Mouse (Mus musculus): Measurements from ENCODE around the gene Abi3. TPM values are rescaled to one million over a fixed set of nuclear protein-coding genes. Genes with fewer than 3 reads are reported as not detected.

The Abi3 gene
- polyA plus RNA-seq, 1 experiment = 3.3 TPM

GRCm38 (mm10) chr11:95831276-95831619 lies 11.0 kb downstream of the Abi3 start:
- TF ChIP-seq CTCF (IDR thresholded peaks at IDR 0.05; ENCODE audit: borderline replicate concordance, extremely low read depth, insufficient read depth, insufficient read length) (no peak), POLR2A (IDR thresholded peaks at IDR 0.05; ENCODE audit: borderline replicate concordance, extremely low read depth, insufficient read depth, insufficient read length, poor library complexity, severe bottlenecking) (no peak)
- no peak for DNase-seq (ENCODE audit: low read depth)

DNA sequence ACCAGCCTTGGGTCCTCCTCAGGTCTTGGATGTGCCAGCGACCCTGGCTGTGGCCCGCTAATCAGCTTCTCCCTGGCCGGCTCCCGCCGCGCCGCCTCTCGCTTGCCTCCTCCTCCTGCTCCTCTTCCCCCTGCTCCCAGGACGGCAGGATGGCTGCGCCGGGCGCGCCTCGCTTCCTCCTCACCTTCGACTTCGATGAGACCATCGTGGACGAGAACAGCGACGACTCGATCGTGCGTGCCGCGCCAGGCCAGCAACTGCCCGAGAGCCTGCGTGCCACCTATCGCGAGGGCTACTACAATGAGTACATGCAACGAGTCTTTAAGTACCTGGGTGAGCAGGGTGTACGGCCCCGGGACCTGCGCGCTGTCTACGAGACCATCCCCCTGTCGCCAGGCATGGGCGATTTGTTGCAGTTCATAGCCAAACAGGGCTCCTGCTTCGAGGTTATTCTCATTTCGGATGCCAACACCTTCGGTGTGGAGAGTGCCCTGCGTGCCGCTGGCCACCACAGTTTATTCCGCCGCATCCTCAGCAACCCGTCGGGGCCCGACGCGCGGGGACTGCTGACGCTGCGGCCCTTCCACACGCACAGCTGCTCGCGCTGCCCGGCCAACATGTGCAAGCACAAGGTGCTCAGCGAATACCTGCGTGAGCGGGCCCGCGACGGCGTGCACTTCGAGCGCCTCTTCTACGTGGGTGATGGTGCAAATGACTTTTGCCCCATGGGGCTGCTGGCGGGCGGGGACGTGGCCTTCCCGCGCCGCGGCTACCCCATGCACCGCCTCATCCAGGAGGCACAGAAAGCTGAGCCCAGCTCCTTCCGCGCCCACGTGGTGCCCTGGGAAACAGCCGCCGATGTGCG lies 11.6 kb downstream of the Abi3 start:
- no peak for TF ChIP-seq CTCF (IDR thresholded peaks at IDR 0.05; ENCODE audit: borderline replicate concordance, extremely low read depth, insufficient read depth, insufficient read length)
- TF ChIP-seq POLR2A (IDR thresholded peaks at IDR 0.05; ENCODE audit: borderline replicate concordance, extremely low read depth, insufficient read depth, insufficient read length, poor library complexity, severe bottlenecking) = no peak
- peak; percentile 7 for DNase-seq (ENCODE audit: low read depth)

DNA sequence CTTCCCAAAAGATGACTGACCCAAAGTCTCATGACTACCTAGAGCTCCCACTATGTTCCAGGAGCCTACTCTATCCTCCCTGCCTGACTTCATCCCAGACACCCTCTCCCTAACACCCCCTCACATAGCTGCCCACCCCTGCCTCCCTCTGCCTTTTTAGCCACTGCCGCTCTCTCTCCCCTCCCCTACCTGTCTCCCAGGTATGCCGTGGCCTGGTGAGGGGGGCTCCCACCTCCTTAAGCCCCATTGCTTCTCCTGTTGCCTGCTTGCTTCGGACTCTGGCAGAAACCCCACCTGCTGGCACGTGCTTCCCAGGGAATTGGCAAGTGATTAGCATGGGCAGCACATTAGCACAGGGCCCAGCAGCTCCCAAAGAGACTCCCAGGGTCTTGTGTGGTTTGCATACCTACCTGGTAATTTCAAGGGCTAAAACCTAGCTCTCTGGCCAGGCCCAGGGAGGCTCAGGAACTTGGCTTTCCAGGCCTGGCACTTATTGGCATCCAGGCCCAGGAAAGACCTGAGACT lies 12.7 kb downstream of the Abi3 start:
- DNase-seq (ENCODE audit: low read depth) = no peak

DNA sequence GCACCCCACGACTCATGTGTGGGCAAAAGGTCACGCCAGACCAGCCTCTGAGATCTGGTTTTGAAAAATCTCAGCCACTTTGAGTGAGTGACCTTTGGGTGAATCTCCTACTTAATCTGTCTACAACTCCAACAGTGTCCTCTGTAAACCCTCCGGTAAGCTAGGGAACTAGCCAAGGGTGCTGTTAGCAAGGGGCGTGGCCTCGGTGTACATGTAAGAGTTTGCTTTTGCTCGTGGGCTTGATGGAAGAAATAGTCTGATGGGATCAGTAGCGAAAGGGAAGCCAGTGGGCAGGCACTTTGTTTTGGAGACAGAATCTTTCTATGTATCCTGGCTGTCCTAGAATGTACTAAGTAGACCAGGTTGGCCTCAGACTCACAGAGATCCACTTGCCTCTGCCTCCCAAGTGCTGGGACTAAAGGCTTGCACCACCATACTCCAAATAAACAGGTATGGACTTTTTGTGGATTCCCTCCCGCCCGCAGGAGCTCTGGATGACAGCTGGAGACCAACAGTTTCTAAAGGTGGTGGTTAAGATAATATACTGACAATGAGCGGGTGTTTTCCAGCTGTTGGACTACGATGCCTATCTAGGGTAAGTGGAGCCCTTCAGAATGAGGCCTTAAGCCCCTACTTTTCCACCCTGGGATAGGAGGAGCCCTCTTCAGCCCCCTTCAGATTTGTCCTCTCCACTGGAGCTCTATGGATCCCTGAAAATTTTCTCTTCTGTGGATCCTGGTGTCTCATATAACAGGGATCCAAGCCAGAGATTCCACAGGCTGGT lies 13.9 kb downstream of the Abi3 start:
- TF ChIP-seq POLR2A (IDR thresholded peaks at IDR 0.05; ENCODE audit: borderline replicate concordance, extremely low read depth, insufficient read depth, insufficient read length, poor library complexity, severe bottlenecking) (no peak), CTCF (IDR thresholded peaks at IDR 0.05; ENCODE audit: borderline replicate concordance, extremely low read depth, insufficient read depth, insufficient read length) (no peak)
- DNase-seq (ENCODE audit: low read depth) = no peak

More for the DNA sequence above, 12.7 kb downstream of the Abi3 start:
- TF ChIP-seq CTCF (IDR thresholded peaks at IDR 0.05; ENCODE audit: borderline replicate concordance, extremely low read depth, insufficient read depth, insufficient read length) (no peak), POLR2A (IDR thresholded peaks at IDR 0.05; ENCODE audit: borderline replicate concordance, extremely low read depth, insufficient read depth, insufficient read length, poor library complexity, severe bottlenecking) (no peak)

DNA sequence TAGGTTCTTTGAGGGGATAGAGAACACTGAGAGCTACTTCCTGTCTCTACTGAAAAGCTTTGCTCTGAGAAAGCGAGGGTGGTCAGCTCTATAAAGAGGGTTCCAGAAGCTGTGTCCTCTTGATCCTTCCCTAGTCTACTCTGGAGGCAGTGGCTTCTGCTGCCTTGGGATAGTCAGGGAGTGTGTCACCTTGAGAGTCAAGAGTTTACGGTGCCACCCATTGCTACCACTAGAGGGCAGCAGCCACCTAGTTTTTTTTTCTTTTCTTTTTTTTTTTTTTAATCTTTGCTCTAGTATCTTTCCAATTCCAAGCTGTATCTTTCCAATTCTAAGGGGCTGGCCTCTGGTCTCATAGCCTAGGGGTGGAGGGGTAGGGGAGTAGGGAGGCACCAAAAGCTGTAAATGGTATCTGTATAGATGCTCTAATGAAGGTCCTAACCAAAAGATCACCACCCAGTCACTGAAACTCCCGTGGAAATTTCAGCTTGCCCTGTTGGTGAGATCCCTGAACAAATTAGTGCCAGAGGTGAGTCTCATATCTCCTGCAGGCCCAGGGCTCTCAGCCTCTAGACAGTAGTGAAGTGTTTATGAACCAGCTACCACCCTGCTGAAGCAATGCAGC lies 14.7 kb downstream of the Abi3 start:
- TF ChIP-seq POLR2A (IDR thresholded peaks at IDR 0.05; ENCODE audit: borderline replicate concordance, extremely low read depth, insufficient read depth, insufficient read length, poor library complexity, severe bottlenecking) = no peak
- peak; percentile 68 for TF ChIP-seq CTCF (IDR thresholded peaks at IDR 0.05; ENCODE audit: borderline replicate concordance, extremely low read depth, insufficient read depth, insufficient read length)
- peak; percentile 69 for DNase-seq (ENCODE audit: low read depth)

GRCm38 (mm10) chr11:95827168-95827447 lies 15.2 kb downstream of the Abi3 start:
- DNase-seq (ENCODE audit: low read depth) = no peak
- TF ChIP-seq CTCF (IDR thresholded peaks at IDR 0.05; ENCODE audit: borderline replicate concordance, extremely low read depth, insufficient read depth, insufficient read length) (no peak), POLR2A (IDR thresholded peaks at IDR 0.05; ENCODE audit: borderline replicate concordance, extremely low read depth, insufficient read depth, insufficient read length, poor library complexity, severe bottlenecking) (no peak)

DNA sequence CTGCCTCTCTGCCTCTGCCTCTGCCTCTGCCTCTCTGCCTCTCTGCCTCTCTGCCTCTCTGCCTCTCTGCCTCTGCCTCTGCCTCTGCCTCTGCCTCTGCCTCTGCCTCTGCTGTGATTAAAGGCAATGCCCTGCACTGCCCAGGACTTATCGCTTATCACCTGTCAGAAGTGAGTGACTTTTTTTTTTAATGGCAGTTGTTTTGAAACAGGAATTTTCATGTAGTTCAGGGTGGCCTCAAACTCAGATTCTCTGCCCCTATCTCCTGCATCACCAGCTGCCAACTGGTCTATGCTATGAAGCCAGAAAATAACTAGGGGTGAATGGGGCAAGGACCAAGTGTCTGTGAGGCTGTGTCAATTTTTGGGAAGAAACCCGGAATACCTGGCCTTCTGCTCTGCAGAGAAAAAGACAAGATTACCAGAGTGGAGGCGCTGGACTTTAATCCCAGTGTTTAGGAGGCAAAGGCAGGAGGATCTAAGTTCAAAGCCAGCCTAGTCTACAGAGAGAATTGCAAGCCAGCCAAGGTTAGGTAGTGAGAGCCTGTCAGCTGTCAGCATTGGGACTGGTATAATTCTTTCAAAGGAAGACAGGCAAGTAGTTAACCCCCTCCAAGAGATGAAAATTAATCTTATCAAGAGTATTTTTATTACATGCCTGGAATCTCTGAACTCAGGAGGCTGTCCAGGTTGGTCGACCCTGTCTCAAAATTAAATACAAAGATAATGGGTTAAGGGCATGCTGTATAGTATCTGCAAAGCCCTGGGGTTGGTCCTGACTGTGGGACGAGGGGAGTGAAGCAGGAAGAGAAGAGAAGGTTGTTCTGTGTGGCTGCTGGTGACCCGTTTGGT lies 15.7 kb downstream of the Abi3 start:
- TF ChIP-seq CTCF (IDR thresholded peaks at IDR 0.05; ENCODE audit: borderline replicate concordance, extremely low read depth, insufficient read depth, insufficient read length) = no peak
- TF ChIP-seq POLR2A (IDR thresholded peaks at IDR 0.05; ENCODE audit: borderline replicate concordance, extremely low read depth, insufficient read depth, insufficient read length, poor library complexity, severe bottlenecking) = no peak
- DNase-seq (ENCODE audit: low read depth) = no peak

- no peak for DNase-seq (ENCODE audit: low read depth)
- no peak for TF ChIP-seq CTCF (IDR thresholded peaks at IDR 0.05; ENCODE audit: borderline replicate concordance, extremely low read depth, insufficient read depth, insufficient read length)
- TF ChIP-seq POLR2A (IDR thresholded peaks at IDR 0.05; ENCODE audit: borderline replicate concordance, extremely low read depth, insufficient read depth, insufficient read length, poor library complexity, severe bottlenecking) = no peak
These were observed 16.7 kb downstream of the Abi3 start for GRCm38 (mm10) chr11:95825625-95826024.

GRCm38 (mm10) chr11:95824877-95825243 lies 17.4 kb downstream of the Abi3 start:
- no peak for TF ChIP-seq POLR2A (IDR thresholded peaks at IDR 0.05; ENCODE audit: borderline replicate concordance, extremely low read depth, insufficient read depth, insufficient read length, poor library complexity, severe bottlenecking)
- no peak for TF ChIP-seq CTCF (IDR thresholded peaks at IDR 0.05; ENCODE audit: borderline replicate concordance, extremely low read depth, insufficient read depth, insufficient read length)
- peak; percentile 31 for DNase-seq (ENCODE audit: low read depth)

DNA sequence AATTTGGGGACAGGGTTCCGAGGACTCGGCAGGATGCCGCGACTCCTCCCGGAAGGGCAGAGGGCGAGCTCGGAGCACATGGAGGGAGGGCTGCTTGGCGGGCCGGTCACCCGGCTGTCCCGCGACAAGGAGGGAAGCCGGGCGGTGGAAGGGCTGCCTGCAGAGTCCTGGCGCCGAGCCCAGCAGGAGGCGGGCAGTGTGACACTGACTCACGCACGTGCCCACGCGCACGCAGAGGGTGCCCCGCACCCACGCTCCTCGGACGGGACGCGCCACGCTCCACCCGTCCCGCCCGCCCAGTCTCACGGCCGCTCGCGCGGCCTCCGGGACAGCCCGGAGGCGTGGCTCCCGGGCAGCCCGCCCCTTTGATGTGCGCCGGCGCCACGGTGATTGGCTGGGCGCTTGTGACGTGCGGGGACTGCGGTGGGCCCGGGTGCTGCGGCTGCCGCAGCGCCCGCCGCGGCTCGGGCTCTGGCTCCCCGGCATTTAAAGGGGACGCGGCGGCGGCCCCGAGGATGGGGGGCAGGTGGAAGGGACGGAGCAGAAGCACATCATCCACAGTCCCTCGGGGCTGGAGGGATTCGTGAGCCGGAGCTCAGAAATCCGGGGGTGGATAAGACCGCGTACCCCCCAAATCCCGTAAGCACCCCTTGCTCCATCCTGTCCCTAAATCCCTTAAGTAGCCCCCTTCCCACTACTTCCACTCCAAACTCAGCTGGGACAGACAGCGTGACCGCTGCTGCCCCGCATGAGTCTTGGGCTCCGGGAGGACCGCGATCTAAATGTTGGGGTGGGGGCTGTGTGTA lies 18.0 kb downstream of the Abi3 start, which contains the start of gene Phospho1:
Gene Phospho1 (plus strand): TSS at position 429 of the 806 bp plus-strand sequence.
- peak; percentile 95 for DNase-seq (ENCODE audit: low read depth)
- no peak for TF ChIP-seq CTCF (IDR thresholded peaks at IDR 0.05; ENCODE audit: borderline replicate concordance, extremely low read depth, insufficient read depth, insufficient read length)
- peak; percentile 74; the same call in 1 of the 2 replicates for TF ChIP-seq POLR2A (IDR thresholded peaks at IDR 0.05; ENCODE audit: borderline replicate concordance, extremely low read depth, insufficient read depth, insufficient read length, poor library complexity, severe bottlenecking)
